Mouse (Mus musculus) stomach, embryonic 16.5 days (tissue): Measurements from ENCODE around the gene Hist2h2aa2. TPM values are rescaled to one million over a fixed set of nuclear protein-coding genes. Genes with fewer than 3 reads are reported as not detected.
A peak's percentile ranks its signal among the peaks of the same experiment; 100 is the strongest.

ENCODE experiments used
- ATAC-seq: fragments of 200-750 bp; cut with Nextera tagmentation; 2 replicates; pipeline ENCODE4 v1.8.0; 2017; ENCODE audit warnings: moderate number of reproducible peaks, moderate TSS enrichment; ENCODE audit not compliant: insufficient read depth, low FRiP score
- H3K27ac ChIP-seq: fragments of 300-500 bp; sonication (generic); 2 replicates; pipeline ENCODE4 v1.5.1; 2014; ENCODE audit warnings: low read length
- H3K27me3 ChIP-seq: fragments of 300-500 bp; sonication (generic); 2 replicates; pipeline ENCODE4 v1.6.1; 2014; ENCODE audit warnings: low read length, control low read depth, mixed read lengths; ENCODE audit not compliant: control insufficient read depth, insufficient read depth
- H3K36me3 ChIP-seq: fragments of 300-500 bp; sonication (generic); 2 replicates; pipeline ENCODE4 v1.6.1; 2014; ENCODE audit warnings: low read length; ENCODE audit not compliant: control insufficient read depth, insufficient read depth
- H3K4me1 ChIP-seq: fragments of 300-500 bp; sonication (generic); 2 replicates; pipeline ENCODE4 v1.6.1; 2014; ENCODE audit warnings: low read length, control low read depth, mixed read lengths; ENCODE audit not compliant: control insufficient read depth, insufficient read depth
- H3K4me2 ChIP-seq: fragments of 300-500 bp; sonication (generic); 2 replicates; pipeline ENCODE4 v1.6.1; 2014; ENCODE audit warnings: low read depth, low read length, mixed read lengths
- H3K4me3 ChIP-seq: fragments of 300-500 bp; sonication (generic); replicated peaks from 2 replicates; pipeline ENCODE4 v1.5.1; 2014; ENCODE audit warnings: mild to moderate bottlenecking, low read length
- H3K9ac ChIP-seq: fragments of 300-500 bp; sonication (generic); 2 replicates; pipeline ENCODE4 v1.6.1; 2014; ENCODE audit warnings: low read length
- H3K9me3 ChIP-seq: fragments of 300-500 bp; sonication (generic); replicated peaks from 2 replicates; pipeline ENCODE4 v1.6.1; 2016; ENCODE audit warnings: low read length, control low read depth; ENCODE audit not compliant: control insufficient read depth
- WGBS: fragments of 180-500 bp; shearing (Covaris S2); extraction: QIAGEN DNeasy Blood & Tissue Kit; methylation state at CpG from one replicate; pipeline ENCODE4 v1.1.7; 2014; 5-methylcytosine and 5-hydroxymethylcytosine counted together
- microRNA-seq: library from miRNA; unstranded; fragments of <30 nt; microRNA quantifications from one replicate; pipeline ENCODE4, GENCODE M21; 2016
- polyA plus RNA-seq: library from polyadenylated mRNA; unstranded; fragments of >200 nt; fragmentation: Nextera tagmentation; extraction: Ambion mirVana; gene quantifications from 2 replicates; pipeline ENCODE4 v1.2.1, GENCODE M21; 2015

Gene Hist2h2aa2
- polyA plus RNA-seq, 1 experiment from 2014 or later = 49.4 TPM

- H3K27ac ChIP-seq = peak overlapping the region; percentile 95
- H3K36me3 ChIP-seq = no peaks in the 10 kb centered on the region
- H3K4me1 ChIP-seq = peaks cover 7% of the 10 kb centered on the region
- ATAC-seq = no peak
- peak overlapping the region; percentile 82 for H3K9ac ChIP-seq
- WGBS = 18% methylated on average over 27 of the region's 27 CpGs
- no peaks in the 10 kb centered on the region for H3K9me3 ChIP-seq
- peak overlapping the region; percentile 99 for H3K4me2 ChIP-seq
- peak overlapping the region; percentile 79 for H3K4me3 ChIP-seq
- H3K27me3 ChIP-seq = no peaks in the 10 kb centered on the region
These were observed 43.5 kb downstream of the Hist2h2aa2 start for GRCm38 (mm10) chr3:96196437-96197128.

- H3K9me3 ChIP-seq = no peaks in the 10 kb centered on the region
- H3K27me3 ChIP-seq = no peaks in the 10 kb centered on the region
- no peak overlapping the region for H3K27ac ChIP-seq
- no peak overlapping the region for H3K9ac ChIP-seq
- H3K4me3 ChIP-seq = no peak overlapping the region
- 90% methylated on average over 11 of the region's 11 CpGs for WGBS
- H3K4me2 ChIP-seq = no peak overlapping the region
- H3K36me3 ChIP-seq = no peaks in the 10 kb centered on the region
- no peak for ATAC-seq
- peaks cover 7% of the 10 kb centered on the region for H3K4me1 ChIP-seq
These were observed 44.3 kb downstream of the Hist2h2aa2 start for GRCm38 (mm10) chr3:96195616-96196313.

- H3K9ac ChIP-seq = no peak overlapping the region
- no peak overlapping the region for H3K4me2 ChIP-seq
- H3K27me3 ChIP-seq = no peaks in the 10 kb centered on the region
- 79% methylated on average over 10 of the region's 10 CpGs for WGBS
- peaks cover 7% of the 10 kb centered on the region for H3K4me1 ChIP-seq
- no peaks in the 10 kb centered on the region for H3K36me3 ChIP-seq
- H3K27ac ChIP-seq = no peak overlapping the region
- no peak overlapping the region for H3K4me3 ChIP-seq
- no peak for ATAC-seq
- no peaks in the 10 kb centered on the region for H3K9me3 ChIP-seq
These were observed 45.1 kb downstream of the Hist2h2aa2 start for GRCm38 (mm10) chr3:96194966-96195365.

GRCm38 (mm10) chr3:96192977-96193376 lies 47.1 kb downstream of the Hist2h2aa2 start:
- no peak overlapping the region for H3K4me2 ChIP-seq
- no peak overlapping the region for H3K27ac ChIP-seq
- H3K4me1 ChIP-seq = peaks cover 7% of the 10 kb centered on the region
- no peaks in the 10 kb centered on the region for H3K27me3 ChIP-seq
- 56% methylated on average over 12 of the region's 12 CpGs for WGBS
- no peaks in the 10 kb centered on the region for H3K36me3 ChIP-seq
- no peak overlapping the region for H3K4me3 ChIP-seq
- H3K9me3 ChIP-seq = no peaks in the 10 kb centered on the region
- no peak overlapping the region for H3K9ac ChIP-seq
- no peak for ATAC-seq

Small RNA genes within 50 kb of the gene (microRNA-seq; reads per million reads assigned to microRNA genes)
- gene Gm44492 = not detected
- not detected for gene Gm47311
- gene Gm47313 = not detected

Other genes with a start within 250 kb of the Hist2h2aa2 start
- 20.6 and 25.7 TPM in 2 replicates for gene Plekho1, start 244.3 kb downstream of the Hist2h2aa2 start, polyA plus RNA-seq
- gene Vps45, start 181.8 kb downstream of the Hist2h2aa2 start, polyA plus RNA-seq = 31.7 and 39.6 TPM in 2 replicates
- gene Otud7b, start 135.7 kb downstream of the Hist2h2aa2 start, polyA plus RNA-seq = 11.8 and 13.1 TPM in 2 replicates
- gene Mtmr11, start 78.3 kb downstream of the Hist2h2aa2 start, polyA plus RNA-seq = 19.4 and 21.2 TPM in 2 replicates
- 124 and 125 TPM in 2 replicates for gene Sf3b4, start 67.9 kb downstream of the Hist2h2aa2 start, polyA plus RNA-seq
- gene Sv2a, start 59.1 kb downstream of the Hist2h2aa2 start, polyA plus RNA-seq = 4.1 and 4.4 TPM in 2 replicates
- gene Bola1, start 20.6 kb downstream of the Hist2h2aa2 start, polyA plus RNA-seq = 46.8 and 50.0 TPM in 2 replicates
- gene Hist2h2ab, start 20.4 kb downstream of the Hist2h2aa2 start, polyA plus RNA-seq = 0.92 TPM in 1 of 2 replicates, not detected in the other
- gene Hist2h2ac, start 19.4 kb downstream of the Hist2h2aa2 start, polyA plus RNA-seq = 2.9 and 6.3 TPM in 2 replicates
- 9.3 and 10.6 TPM in 2 replicates for gene Hist2h2be, start 19.2 kb downstream of the Hist2h2aa2 start, polyA plus RNA-seq
- 2.6 TPM in 1 of 2 replicates, not detected in the other for gene Hist2h3c2, start 1.1 kb downstream of the Hist2h2aa2 start, polyA plus RNA-seq
- gene Hist2h2aa1, start 5.2 kb upstream of the Hist2h2aa2 start, polyA plus RNA-seq = 19.4 and 20.8 TPM in 2 replicates
- 1.3 and 2.1 TPM in 2 replicates for gene Hist2h3c1, start 6.4 kb upstream of the Hist2h2aa2 start, polyA plus RNA-seq
- gene Hist2h4, start 23.0 kb upstream of the Hist2h2aa2 start, polyA plus RNA-seq = 7.8 and 8.6 TPM in 2 replicates
- gene Hist2h3b, start 28.4 kb upstream of the Hist2h2aa2 start, polyA plus RNA-seq = 29.8 and 39.2 TPM in 2 replicates
- gene Hist2h2bb, start 29.5 kb upstream of the Hist2h2aa2 start, polyA plus RNA-seq = 7.3 and 12.4 TPM in 2 replicates
- gene Fcgr1, start 53.7 kb upstream of the Hist2h2aa2 start, polyA plus RNA-seq = 3.0 and 3.4 TPM in 2 replicates
- gene BC107364, start 212.0 kb upstream of the Hist2h2aa2 start, polyA plus RNA-seq = 0.17 and 0.29 TPM in 2 replicates